Mouse (Mus musculus) hindbrain, embryonic 14.5 days (tissue): ENCODE results near the gene Fah. TPM values are rescaled to one million over a fixed set of nuclear protein-coding genes. Genes with fewer than 3 reads are reported as not detected.

Experiments
- ATAC-seq: fragments of 200-750 bp; cut with Nextera tagmentation; 2 replicates; pipeline ENCODE4 v1.8.0; 2017; ENCODE audit warnings: moderate number of reproducible peaks, mild to moderate bottlenecking, moderate TSS enrichment, moderate library complexity; ENCODE audit not compliant: low FRiP score
- DNase-seq: peaks from one replicate; pipeline ENCODE4 v3.0.0-alpha.2; 2015; ENCODE audit warnings: low spot score
- H3K27ac ChIP-seq: fragments of 300-500 bp; sonication (generic); 2 replicates; pipeline ENCODE4 v1.5.1; 2014; ENCODE audit warnings: mild to moderate bottlenecking, moderate library complexity
- H3K27me3 ChIP-seq: fragments of 300-500 bp; sonication (generic); 2 replicates; pipeline ENCODE4 v1.6.1; 2014; ENCODE audit warnings: mild to moderate bottlenecking, low read length, mixed read lengths; ENCODE audit not compliant: control insufficient read depth, insufficient read depth
- H3K36me3 ChIP-seq: fragments of 300-500 bp; sonication (generic); replicated peaks from 2 replicates; pipeline ENCODE4 v1.6.1; 2014; ENCODE audit not compliant: control insufficient read depth, insufficient read depth
- H3K4me1 ChIP-seq: fragments of 300-500 bp; sonication (generic); replicated peaks from 2 replicates; pipeline ENCODE4 v1.6.1; 2014; ENCODE audit warnings: antibody characterized with exemption, low read length, mixed read lengths; ENCODE audit not compliant: control insufficient read depth, insufficient read depth
- H3K4me2 ChIP-seq: fragments of 300-500 bp; sonication (generic); replicated peaks from 2 replicates; pipeline ENCODE4 v1.6.1; 2014; ENCODE audit warnings: mild to moderate bottlenecking, moderate library complexity
- H3K4me3 ChIP-seq: fragments of 300-500 bp; sonication (generic); replicated peaks from 2 replicates; pipeline ENCODE4 v1.5.1; 2014; ENCODE audit warnings: mild to moderate bottlenecking, low read length
- H3K9ac ChIP-seq: fragments of 300-500 bp; sonication (generic); 2 replicates; pipeline ENCODE4 v1.6.1; 2014
- H3K9me3 ChIP-seq: fragments of 300-500 bp; sonication (generic); 2 replicates; pipeline ENCODE4 v1.6.1; 2016; ENCODE audit warnings: low read length; ENCODE audit not compliant: control insufficient read depth
- whole genome bisulfite sequencing: fragments of 180-500 bp; shearing (Covaris S2); extraction: QIAGEN DNeasy Blood & Tissue Kit; methylation state at CpG from one replicate; pipeline ENCODE4 v1.1.7; 2014; 5-methylcytosine and 5-hydroxymethylcytosine counted together
- polyA plus RNA-seq: library from polyadenylated mRNA; unstranded; fragments of >200 nt; fragmentation: Nextera tagmentation; extraction: Ambion mirVana; gene quantifications from 2 replicates; pipeline ENCODE4 v1.2.1, GENCODE M21; 2014

Fah gene
- polyA plus RNA-seq, 1 experiment from 2014 or later: 9.9 TPM

DNA sequence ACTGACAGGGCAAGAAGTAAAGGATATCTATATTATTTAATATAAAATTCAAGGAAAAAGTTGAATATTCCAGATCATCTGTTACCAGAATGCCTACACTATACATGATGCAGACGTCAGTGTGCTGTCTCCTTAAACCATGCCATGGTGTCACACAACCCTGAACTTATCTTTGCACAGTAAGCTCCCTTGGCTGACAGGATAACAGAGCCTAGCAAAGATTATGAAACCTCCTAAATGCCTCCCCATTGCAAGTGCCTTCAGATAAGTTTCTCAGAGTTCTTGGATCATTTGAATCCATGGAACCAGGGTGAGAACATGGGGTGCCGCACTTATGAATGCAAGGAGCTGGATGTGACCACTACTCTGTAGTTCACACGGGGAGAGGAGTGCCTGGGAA lies 25.4 kb upstream of the Fah start:
- Histone ChIP-seq H3K4me1 (no peaks in the 10 kb centered on the region), H3K4me2 (no peak overlapping the region), H3K9ac (no peak overlapping the region), H3K36me3 (peaks cover 28% of the 10 kb centered on the region), H3K27me3 (no peaks in the 10 kb centered on the region), H3K4me3 (no peak overlapping the region), H3K9me3 (no peaks in the 10 kb centered on the region), H3K27ac (no peak overlapping the region)
- 96% methylated on average over 3 of the region's 3 CpGs for WGBS
- DNase-seq (no peak), ATAC-seq (no peak)

DNA sequence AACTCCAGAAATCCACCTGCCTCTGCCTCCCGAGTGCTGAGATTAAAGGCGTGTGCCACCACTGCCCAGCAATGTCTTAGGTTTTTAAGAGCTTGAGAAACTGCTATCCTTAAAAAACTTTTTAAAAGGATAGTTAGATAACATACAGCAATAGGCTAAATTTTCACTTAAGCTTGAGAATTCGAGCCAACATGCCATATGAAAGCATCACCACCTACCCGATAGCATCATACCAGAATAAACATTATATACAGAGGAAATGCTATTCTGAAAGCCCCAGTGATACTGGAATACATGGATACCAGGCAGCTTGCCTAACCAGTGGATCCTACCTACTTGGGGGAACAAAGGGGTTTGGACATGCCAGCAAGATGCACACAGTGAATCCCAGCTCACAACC lies 17.2 kb upstream of the Fah start:
- ATAC-seq (no peak), DNase-seq (no peak)
- peaks cover 21% of the 10 kb centered on the region for H3K36me3 ChIP-seq
- H3K4me1 ChIP-seq: no peaks in the 10 kb centered on the region
- H3K4me2 ChIP-seq: no peak overlapping the region
- WGBS: 100% methylated on average over 4 of the region's 4 CpGs
- no peak overlapping the region for H3K4me3 ChIP-seq
- no peaks in the 10 kb centered on the region for H3K27me3 ChIP-seq
- H3K9me3 ChIP-seq: no peaks in the 10 kb centered on the region
- H3K27ac ChIP-seq: no peak overlapping the region
- H3K9ac ChIP-seq: no peak overlapping the region

DNA sequence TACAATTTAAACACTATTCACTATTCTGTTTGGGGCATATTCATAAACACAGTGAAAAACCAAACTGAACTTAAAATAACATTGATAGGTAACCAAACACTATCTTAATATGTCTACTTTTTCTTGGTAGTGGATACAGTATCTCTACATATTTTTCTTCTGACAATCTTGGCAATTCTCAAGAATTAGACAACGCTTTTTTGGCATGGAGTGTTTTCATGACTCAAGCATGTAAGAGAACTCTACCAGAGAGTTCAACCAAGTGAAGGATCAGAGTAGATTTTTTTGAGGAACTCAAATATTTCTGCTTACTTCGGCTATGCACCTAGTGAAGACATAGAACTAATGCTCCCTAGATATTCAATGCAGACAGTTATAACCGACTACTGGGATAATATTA lies 14.4 kb upstream of the Fah start:
- no peaks in the 10 kb centered on the region for H3K27me3 ChIP-seq
- peaks cover 42% of the 10 kb centered on the region for H3K36me3 ChIP-seq
- DNase-seq (no peak), ATAC-seq (no peak)
- no peak overlapping the region for H3K9ac ChIP-seq
- H3K27ac ChIP-seq: no peak overlapping the region
- no peaks in the 10 kb centered on the region for H3K9me3 ChIP-seq
- no peaks in the 10 kb centered on the region for H3K4me1 ChIP-seq
- 98% methylated on average over 3 of the region's 3 CpGs for WGBS
- no peak overlapping the region for H3K4me3 ChIP-seq
- H3K4me2 ChIP-seq: no peak overlapping the region

DNA sequence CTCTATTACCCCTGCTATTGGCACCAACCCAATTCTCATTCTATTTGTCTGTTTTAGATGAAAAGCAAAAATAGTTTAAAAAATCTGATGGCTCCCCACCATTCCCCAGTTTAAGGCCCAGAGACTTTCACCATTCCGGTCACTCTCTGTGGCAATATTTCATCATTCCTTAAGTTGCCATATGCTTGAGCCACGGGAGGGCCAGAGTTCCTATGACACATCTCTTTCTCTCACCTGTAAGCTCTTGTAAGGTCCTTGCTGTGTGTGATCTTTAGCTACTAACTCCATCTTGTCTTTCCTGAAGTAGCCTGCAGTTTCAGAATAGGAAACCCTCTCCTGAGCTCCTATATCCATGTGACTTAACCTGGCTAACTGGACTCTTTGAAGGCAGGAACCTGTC lies 12.4 kb upstream of the Fah start:
- Histone ChIP-seq H3K9me3 (no peaks in the 10 kb centered on the region), H3K27ac (no peak overlapping the region), H3K4me2 (no peak overlapping the region), H3K4me1 (no peaks in the 10 kb centered on the region), H3K4me3 (no peak overlapping the region), H3K9ac (no peak overlapping the region), H3K36me3 (peaks cover 39% of the 10 kb centered on the region), H3K27me3 (no peaks in the 10 kb centered on the region)
- DNase-seq (no peak), ATAC-seq (no peak)
- WGBS: 93% methylated on average over 2 of the region's 2 CpGs

DNA sequence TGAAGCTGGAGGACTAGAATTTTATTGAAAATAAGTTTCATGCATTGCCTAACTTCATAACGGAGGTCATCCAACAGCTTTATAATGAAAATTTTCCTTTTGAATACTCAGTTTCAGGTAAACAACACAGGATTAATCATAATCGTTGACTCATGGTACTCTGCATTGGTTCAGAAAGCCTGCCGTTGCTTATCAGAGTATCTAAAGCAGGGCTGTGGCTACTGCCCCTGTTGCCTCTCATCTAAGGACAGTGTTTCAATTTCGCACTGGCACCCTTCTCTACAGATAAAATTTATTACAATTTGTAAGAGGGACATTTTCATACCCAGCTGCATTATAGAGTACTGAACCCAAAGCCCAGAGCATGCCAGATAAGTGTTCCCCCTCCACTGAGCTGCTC lies 5.9 kb upstream of the Fah start:
- no peaks in the 10 kb centered on the region for H3K9me3 ChIP-seq
- WGBS: 91% methylated on average over 4 of the region's 4 CpGs
- DNase-seq: no peak

DNA sequence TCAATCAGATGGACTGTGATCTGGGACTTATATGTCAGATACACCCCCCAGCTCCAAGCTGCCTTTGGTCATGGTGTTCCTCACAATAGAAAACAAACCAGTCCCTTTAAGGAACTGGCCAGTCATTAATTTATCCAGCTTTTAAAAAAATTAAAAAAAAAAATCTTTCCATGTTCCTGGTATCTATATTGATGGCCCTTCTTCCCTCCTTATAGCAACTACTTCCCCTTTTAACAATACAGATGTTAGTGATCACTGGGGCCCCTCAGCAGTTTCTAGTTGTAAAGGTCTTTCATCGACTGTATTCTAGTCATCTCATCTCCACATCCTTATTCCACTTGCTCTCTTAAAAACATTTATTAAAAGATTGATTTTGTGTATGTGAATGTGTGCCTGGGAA lies 5.1 kb upstream of the Fah start:
- Histone ChIP-seq H3K4me2 (no peak overlapping the region), H3K4me1 (no peaks in the 10 kb centered on the region), H3K4me3 (no peak overlapping the region), H3K9ac (no peak overlapping the region), H3K27me3 (no peaks in the 10 kb centered on the region), H3K9me3 (no peaks in the 10 kb centered on the region), H3K36me3 (peaks cover 8% of the 10 kb centered on the region; the same call in 1 of the 2 replicates), H3K27ac (no peak overlapping the region)
- 98% methylated on average over 1 of the region's 1 CpGs for WGBS
- DNase-seq (no peak), ATAC-seq (no peak)

More for the DNA sequence above, 5.9 kb upstream of the Fah start:
- Histone ChIP-seq H3K9ac (no peak overlapping the region), H3K36me3 (peaks cover 15% of the 10 kb centered on the region; the same call in 1 of the 2 replicates), H3K4me1 (no peaks in the 10 kb centered on the region), H3K27ac (no peak overlapping the region), H3K4me3 (no peak overlapping the region), H3K4me2 (no peak overlapping the region), H3K27me3 (no peaks in the 10 kb centered on the region)
- no peak for ATAC-seq

DNA sequence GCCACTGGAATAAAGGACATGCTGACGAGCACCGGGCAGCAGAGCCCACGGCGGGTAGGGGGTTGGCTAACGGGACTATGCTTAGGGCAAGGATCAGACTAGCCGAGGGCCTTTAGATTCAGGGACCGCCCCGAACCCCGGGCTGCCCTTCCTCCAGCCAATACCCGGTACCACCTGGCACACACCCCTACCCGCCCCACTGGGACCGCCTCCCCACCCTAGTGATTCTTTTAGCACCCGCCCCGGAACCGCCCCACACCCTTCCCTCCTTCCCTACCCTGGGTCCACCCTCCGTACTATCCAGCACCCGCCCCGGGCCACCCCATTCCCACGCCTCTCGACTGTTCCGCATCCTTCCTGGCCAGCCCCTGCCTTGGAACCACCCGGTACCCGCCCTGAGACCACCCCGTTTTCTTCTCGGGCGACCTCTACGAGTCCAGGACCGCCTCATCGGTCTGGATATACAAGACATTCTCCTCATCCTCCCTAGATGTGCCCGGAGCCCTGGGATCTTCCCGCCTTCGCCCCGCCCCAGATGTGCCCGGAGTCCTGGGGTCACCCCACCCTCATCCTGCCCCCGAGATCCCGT lies 724 bp downstream of the Fah start:
- peak overlapping the region; percentile 58 for H3K4me3 ChIP-seq
- peak overlapping the region; percentile 46; the same call in 1 of the 2 replicates for H3K27ac ChIP-seq
- peak; percentile 85 for ATAC-seq
- peak; percentile 34 for DNase-seq
- H3K9me3 ChIP-seq: no peaks in the 10 kb centered on the region
- H3K36me3 ChIP-seq: no peaks in the 10 kb centered on the region
- H3K9ac ChIP-seq: peak overlapping the region; percentile 76
- peak overlapping the region; percentile 97 for H3K4me2 ChIP-seq
- no peaks in the 10 kb centered on the region for H3K27me3 ChIP-seq
- peaks cover 12% of the 10 kb centered on the region; the same call in 1 of the 2 replicates for H3K4me1 ChIP-seq
- WGBS: 1% methylated on average over 35 of the region's 36 CpGs

DNA sequence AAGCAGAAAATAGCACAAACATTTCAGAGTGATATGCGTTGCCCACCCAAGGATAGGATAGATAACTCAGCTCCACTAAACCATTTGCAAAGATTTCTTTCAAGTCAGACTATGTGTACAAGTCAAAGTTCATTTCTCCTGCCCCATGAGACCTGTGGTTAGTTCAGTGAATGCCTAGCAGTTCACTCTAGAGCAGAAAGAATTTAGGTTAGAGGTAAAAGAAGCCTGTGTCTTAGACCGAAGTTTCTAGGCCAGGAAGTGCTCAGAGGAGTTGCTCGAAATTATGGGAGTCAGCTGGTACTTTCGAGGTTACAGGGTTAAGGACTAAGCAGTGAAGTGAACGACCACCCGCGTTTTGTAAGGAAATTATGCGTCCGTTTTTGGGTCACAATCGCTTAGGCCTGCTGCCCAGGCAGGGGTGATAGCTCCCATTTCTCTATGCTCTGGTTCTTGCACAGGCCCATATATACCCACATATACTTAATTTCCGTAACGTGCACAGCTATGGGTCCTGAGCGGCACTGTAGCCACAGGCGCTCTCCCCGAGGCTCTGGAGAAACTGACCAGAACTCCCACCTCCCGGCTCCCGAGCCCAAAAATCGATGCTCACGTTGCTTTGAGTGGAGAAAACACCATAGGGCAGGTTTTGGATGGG lies 1.4 kb downstream of the Fah start:
- Histone ChIP-seq H3K27ac (0 out of 2 replicates have a peak overlapping the region, but pooled peaks have one; percentile 32), H3K4me1 (peaks cover 12% of the 10 kb centered on the region; the same call in 1 of the 2 replicates), H3K9ac (peak overlapping the region; percentile 76), H3K9me3 (no peaks in the 10 kb centered on the region), H3K27me3 (no peaks in the 10 kb centered on the region), H3K36me3 (no peaks in the 10 kb centered on the region), H3K4me2 (peak overlapping the region; percentile 97), H3K4me3 (peak overlapping the region; percentile 58)
- ATAC-seq: peak; percentile 57; the same call in 1 of the 2 replicates
- no peak for DNase-seq
- WGBS: 11% methylated on average over 19 of the region's 19 CpGs

DNA sequence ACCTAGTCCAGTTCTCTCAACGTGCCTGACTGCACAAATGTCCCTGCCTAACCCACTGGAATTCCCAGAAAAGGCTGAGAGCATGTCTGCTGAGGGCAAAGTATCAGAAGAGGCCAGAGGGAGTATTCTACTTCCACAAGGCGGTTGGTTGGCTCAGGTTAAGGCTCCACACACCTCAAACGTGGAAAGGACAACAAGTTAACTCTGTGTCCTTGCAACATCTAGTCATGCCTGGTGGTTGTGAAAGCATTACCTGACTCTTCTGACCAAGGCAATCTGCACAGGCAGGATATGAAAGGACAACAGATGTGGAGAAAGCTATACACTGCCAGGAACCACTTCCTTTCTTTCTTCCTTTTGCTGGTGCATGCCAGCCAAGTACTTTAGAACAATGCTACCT lies 2.0 kb downstream of the Fah start:
- H3K4me3 ChIP-seq: no peak overlapping the region
- no peaks in the 10 kb centered on the region for H3K9me3 ChIP-seq
- WGBS: 78% methylated on average over 3 of the region's 3 CpGs
- no peak overlapping the region for H3K9ac ChIP-seq
- ATAC-seq (no peak), DNase-seq (no peak)
- no peaks in the 10 kb centered on the region for H3K36me3 ChIP-seq
- H3K27ac ChIP-seq: no peak overlapping the region
- H3K4me1 ChIP-seq: peaks cover 12% of the 10 kb centered on the region; the same call in 1 of the 2 replicates
- H3K4me2 ChIP-seq: peak overlapping the region; percentile 97
- no peaks in the 10 kb centered on the region for H3K27me3 ChIP-seq
